Mouse (Mus musculus) spleen, adult 18-20 months (tissue): ENCODE measurements around the gene Fkbp5.
"Not testable (repeated sequence)": the region's sequence is repeated elsewhere in the genome, so short reads cannot be mapped to it uniquely, and the experiment has no call there.

ENCODE experiments used
- DNase-seq, 2 experiments: peaks; one replicate each; pipeline ENCODE4 v3.0.0; 2022; ENCODE audit warnings: mixed read lengths in 2 of 2

Fkbp5 gene

DNA sequence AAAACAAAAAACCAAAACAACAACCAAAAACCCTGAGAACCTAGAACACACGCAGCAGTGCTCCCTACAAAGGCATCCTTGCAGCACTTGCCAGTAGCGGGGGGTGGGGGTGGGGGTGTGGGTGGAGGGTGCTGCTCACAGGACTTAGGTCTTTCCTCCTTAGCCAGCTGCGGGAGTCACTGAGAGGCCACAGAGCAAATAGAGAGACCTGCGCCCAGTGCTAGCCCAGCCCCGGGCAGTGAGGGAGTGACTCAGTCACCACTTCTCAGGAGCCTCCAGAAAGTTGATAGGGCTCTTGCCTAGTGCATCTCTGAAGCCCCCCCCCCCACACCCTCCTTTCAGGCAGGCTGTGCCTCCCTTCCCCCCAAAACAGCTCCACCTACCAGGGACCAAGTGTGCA is 148.3 kb downstream of the Fkbp5 start:
- no peak for DNase-seq

DNA sequence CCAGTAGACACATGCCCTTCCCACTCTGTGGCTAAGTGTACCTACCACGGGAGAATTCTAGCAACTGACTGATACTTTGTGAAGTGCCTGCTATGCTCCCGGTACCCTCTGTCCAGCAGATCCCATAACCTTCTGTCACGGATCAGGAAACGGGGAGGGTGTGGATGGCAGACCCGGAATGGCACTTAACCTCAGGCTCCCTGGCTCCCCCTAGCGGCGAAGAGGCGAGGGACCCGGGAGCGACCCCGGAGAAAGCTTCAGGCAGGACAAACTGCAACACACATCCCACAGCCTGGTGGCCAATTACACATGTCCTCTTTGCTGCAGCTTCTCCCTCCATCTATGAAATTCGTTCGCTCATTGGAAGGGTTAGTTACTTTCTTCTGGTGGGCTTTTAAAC is 148.9 kb downstream of the Fkbp5 start:
- DNase-seq = peak; percentile 53 to 76

DNA sequence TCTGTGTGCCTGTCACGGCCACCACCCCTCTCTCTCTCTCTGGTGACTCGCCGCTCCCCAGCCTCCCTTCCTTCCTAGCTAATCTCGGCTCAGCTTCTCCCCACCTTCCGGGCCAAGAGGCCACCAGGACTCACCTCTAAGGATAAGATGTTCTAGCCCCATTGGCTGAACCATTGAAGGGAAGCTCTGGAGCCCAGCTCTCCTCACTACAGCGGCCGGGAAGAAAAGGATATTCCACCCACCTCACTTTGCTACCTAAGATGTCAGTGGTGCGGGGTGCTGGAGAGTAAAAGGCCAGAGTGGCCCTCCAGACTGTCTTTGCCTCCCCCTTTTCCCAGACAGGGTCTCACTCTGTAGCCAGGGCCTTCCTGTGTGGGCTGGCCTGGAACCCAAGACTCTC is 152.2 kb downstream of the Fkbp5 start, which contains the start of gene Tulp1:
TSS of gene Tulp1 (minus strand) at position 101 of the 400 bp plus-strand sequence.
- DNase-seq = no peak

DNA sequence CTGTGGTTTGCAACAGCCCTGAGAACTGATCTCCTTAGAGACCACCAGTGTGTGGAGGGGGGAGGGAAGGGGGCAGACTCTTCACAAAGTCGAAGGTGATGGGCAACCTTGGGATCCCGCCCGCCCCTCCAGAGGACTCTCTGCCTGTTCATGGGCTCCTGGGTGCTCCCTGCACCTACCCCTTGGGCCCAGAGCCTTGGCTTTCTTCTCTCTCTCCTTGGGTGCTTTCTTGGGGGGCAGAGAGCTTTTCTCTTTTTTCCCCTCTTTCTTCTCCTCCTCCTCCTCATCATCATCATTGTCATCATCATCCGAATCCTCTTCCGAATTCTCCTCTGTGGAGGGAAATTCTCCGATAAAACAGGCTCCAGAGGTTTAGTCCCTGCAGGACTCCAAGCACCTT is 153.8 kb downstream of the Fkbp5 start:
- no peak for DNase-seq

DNA sequence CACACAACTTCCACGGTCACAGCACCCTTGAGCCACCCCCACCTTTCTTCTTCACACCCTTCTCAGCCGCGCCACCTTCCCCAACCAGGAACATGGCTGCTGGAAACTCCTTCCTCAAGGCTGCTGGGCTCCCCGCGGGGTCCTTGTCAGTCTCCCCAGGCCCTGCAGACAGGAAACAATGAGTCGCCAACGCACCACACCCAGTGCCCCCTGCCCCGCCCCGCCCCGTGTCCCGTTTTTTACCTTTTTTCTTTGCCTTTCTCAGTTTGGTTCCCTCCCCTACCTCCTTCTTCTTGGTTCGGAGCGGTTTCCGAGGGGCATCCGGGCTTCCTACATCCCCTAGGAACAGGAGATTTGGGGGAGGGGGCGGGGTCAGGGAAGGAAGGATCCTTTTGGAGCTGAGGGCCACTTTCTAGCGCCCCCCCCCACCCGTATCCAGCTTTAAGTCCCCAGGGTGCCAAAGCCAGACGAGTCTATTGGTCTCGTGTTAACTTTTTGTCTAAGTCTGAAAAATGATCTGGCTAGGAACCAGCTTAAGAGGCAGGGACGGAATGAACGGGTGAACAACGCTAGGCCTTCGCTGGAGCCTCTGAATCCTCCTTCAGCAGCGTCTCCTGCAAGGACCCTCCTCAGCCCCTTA is 154.6 kb downstream of the Fkbp5 start:
- DNase-seq = no peak

DNA sequence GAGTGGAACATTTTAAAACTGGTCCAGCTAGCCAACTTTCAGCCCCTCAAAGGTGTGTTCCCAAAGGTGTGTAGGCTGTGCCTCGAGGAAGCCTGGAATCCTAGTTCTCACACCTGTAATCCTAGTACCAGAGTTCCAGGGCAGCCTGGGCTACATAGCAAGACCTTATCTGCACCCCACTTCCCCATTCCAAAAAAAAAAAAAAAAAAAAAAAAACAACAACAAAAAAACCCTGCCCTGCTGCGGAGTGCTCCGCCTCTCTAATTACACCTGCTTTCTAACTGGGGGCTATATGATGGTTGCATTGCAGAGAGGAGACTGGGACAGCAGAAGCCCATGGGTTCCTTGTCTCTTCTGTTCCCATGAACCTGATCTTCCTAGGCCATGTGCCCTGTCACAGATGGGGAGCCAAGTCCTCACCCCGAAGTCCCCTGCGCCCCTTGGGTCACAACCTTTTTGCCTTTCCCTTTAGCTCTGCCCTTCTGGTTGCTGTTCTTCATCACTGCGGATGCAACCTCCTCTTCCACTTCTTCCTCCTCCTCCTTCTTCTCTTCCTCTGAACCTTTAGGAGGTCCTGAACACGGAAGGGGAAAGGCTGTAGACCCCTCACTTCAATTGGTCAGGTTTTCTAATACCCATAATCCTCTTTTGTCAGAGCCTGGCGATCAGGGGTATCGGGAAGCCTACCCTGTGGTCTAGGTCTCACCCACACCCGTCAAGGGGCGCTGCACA is 155.2 kb downstream of the Fkbp5 start:
- DNase-seq = no peak

DNA sequence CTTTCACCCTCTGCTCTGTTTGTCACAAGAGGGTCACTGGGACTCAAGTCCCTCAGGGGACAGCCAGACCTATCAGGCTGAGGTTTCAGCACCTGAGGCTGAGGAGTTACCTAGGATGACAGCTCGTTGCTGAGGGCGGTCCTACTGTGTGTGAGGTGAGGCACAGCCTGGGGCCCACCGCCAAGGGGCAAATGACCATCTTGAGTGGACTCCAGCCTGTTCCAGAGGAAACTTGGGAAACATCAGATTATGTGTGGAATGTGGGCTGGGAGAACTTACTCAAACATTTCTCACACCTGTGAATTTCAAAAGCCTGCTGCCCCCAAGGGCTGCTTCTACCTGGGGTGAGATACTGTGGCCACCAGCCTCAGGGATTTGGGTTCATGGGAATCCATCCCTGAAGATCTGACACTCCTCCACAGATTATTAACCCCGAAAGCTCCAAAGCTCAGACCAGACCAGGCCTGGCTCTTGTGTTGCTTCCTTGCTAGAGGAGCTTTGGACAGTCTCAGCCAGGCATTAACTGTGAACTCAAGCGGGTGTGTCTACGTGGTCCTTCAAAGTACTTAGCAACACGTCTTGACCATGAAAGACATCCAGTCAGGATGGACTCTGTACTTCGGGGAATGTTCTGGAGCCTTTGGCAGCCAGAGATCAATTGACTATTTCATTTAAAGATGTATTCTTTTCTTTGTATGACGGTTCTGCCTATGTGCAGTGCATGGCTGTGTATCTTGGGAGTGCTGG is 156.6 kb downstream of the Fkbp5 start:
- no peak for DNase-seq

DNA sequence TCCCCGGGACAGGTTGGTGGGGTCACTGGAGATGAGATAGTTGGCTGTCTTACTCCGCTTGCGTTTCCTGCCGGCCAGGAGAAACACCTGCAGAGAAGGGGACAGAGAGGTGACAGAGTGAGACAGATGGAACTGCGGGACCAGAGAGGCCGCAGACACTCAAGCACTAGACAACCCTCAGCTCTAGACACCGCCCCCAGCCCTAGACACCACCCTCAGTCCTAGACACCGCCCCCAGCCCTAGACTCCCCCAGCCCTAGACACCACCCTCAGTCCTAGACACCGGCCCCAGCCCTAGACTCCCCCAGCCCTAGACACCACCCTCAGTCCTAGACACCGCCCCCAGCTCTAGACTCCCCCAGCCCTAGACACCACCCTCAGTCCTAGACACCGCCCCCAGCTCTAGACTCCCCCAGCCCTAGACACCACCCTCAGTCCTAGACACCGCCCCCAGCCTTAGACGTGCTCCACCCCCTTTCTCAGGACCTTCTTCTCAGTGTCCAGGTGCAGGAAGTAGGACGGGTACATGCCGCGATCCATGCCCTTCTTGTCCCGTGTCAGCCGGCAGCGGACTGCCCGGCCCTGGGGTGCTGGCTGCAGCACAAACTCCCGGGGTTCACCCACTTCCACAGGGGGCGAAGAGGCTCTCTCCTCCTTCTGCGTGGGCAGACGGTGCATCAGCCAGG is 158.6 kb downstream of the Fkbp5 start:
- DNase-seq = not testable (repeated sequence)

DNA sequence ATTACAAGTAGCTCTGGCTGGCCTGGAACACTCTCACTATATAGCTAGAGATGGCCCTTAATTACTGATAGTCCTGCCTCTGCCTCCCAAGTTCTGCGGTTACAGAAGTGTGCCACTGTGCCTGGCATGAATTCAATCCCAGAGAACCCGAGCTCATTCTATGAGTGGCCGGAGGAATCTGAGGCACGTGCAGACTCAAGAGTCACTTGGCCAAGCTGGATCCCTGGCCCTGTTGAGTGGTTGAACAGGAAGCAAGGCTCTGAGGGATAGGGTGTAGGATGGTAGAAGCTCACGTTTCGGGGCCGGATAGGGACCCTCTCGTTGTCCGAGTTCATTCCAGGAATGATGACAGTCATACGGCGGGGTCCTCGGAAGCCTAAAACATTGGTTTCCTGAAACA is 161.5 kb downstream of the Fkbp5 start:
- DNase-seq = no peak

DNA sequence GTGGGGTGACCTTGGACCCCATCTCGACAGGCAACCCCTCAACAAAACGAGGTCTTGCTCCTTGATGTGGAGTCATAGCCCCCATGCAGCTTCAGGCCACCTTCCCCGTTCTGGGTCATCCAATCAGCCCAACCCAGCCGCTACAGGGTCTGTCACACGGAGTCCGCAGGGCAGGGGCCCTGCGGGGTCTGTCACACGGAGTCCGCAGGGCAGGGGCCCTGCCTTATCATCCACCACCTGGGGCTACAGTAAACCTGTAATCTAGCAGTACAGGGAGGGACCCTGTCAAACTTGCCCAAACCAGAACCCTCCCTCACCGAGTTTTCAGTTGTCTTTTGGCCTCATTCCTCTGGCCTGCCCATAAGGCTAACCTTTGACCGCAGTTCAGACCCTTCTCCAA is 165.3 kb downstream of the Fkbp5 start:
- DNase-seq = no peak

DNA sequence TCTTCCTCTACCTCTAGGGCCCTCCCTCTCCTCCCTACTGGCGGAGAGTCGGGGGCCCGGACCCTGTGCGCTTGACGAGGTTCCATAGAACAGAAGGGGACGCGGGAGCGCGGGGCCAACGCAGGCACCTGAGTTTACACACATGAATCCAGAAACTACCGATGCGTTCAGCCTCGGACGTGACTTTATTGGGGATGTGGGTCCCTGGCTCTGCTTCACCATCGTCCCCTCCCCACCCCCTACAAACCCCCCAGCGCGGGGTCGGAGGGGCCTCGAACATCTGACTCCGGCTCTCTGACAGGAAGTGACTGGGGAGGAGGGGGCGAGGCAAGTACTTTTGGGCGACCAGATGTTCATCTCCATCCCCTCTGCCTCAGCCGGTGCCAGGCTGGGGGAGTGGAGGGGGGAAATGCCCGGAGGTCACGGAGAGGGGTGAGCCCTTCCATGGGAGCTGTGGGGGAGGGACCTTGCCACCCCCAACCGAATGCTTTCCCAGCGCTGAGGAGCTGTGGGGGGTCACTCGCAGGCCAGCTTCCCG is 165.9 kb downstream of the Fkbp5 start:
- DNase-seq = no peak

DNA sequence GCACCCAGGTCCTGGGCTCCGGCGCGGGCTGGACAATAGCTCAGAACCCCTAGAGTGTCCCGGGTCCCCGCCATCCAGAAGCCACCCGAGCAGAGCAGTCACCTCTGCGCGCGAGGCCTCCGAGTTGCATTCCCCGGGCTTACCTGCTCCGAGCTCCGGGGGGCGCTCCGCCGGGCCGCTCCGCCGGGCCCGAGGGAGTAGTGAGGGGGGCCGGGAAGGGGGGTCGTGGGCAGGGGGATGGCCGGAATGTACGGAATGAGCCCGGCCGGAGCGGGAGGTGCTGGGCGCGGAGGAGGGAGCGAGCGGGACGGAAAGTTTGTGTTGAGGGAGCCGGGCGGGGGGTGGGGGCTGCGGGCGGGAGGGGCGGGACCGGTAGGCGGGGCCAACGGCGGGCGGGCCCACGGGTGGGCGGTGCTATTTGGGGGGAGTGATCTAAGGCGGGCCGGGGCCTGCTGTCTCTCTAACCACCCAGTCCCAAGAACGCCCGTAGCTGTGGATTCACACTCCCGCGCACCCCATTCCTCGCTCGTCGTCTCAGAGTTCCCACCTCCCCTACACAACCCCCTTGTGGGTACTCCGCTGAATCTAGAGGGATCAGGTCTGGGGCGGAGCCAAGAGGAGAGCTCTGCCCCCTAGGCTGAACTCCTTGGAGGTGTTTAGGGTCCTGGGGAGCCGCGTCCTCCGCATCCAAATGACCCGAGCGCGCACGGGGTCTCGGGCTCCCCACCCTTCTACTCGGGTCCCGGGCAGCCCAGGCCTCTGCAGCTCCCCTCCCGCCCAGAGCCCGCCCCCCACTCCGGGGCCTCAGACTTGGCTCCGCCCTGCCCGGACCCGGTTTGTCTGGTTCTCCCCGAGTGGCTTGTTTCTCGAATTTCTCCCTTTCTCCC is 166.6 kb downstream of the Fkbp5 start, which contains the start of gene Tead3:
TSS of gene Tead3 (minus strand) at position 352 of the 887 bp plus-strand sequence.
- DNase-seq = peak; percentile 23 to 40

DNA sequence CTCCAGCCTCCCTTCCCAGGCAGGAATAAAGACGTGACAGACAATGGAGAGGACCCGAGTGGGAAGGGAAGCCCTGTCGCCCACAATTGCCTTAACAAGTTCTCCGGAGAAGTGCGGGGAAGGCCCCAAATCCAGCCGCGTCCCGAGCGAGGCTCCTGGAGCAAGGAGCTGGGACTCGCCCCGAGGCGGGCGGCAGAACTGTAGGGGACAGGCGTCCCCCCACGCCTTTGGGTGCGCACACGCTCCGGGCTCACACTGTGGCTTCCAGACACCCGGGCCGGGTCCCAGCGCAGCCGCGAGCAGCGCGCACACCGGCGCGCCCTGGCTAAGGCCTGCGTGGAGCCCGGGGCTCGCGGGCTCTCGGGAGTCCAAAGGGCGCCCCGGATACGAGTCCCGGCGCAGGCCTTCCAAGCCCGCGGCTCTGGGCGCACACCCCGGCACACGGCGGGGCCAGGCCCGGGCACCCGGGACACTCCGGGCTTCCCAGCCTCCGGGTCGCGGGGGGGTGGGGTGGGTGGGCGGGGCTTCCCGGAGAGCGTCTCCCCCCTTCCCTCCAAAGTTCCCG is 167.3 kb downstream of the Fkbp5 start:
- no peak for DNase-seq

DNA sequence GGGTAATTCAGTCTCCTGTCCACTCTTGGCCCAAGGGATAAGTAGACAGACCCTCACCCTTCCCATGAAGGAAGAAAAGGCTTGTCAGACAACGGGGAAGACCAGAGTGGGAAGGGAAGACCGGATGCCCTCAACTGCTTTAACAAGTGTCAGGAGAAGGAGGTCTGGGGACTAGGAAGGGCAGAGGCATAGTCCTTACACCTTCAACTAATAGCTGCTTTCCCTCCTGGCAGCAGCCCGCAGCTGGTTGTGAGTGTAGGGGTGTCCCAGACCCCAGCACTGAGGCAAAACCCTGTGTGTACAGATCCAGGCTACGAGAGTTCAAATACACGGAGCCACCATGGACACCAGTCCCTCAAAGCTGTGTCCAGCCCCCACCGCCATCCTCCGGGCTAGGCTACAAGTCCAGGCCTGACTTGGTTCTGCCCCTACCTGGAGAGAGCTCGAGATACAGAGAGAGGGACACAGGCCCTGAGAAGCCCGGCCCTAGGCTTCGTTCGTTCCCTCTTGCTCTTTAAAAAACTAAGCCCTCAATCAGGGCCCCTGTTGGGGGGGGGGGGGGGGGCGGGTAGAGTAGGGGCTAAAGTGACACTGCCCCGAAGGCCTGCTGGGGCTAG is 168.0 kb downstream of the Fkbp5 start:
- DNase-seq = no peak
